Mouse (Mus musculus) heart, postnatal 4 days (tissue): ENCODE data around the gene Olfr1152. TPM values are rescaled to one million over a fixed set of nuclear protein-coding genes. Genes with fewer than 3 reads are reported as not detected.

Source experiments
- DNase-seq: peaks from one replicate; pipeline ENCODE4 v3.0.0; 2021
- total RNA-seq, 2 experiments: library from RNA; stranded (reverse); gene quantifications; 2 replicates each; pipeline ENCODE4 v1.2.3; 2021

Olfr1152 gene
- total RNA-seq = not detected

- no peak for DNase-seq
These were observed at the start of gene Olfr1152 for GRCm38 (mm10) chr2:87866192-87866591. TSS of gene Olfr1152 (plus strand) at chr2:87866492.

- no peak for DNase-seq
These were observed 36.1 kb upstream of the Olfr1152 start, which contains the start of gene Olfr1148 for GRCm38 (mm10) chr2:87830233-87830632. TSS of gene Olfr1148 (plus strand) at chr2:87830533.

GRCm38 (mm10) chr2:87843693-87844092, 22.6 kb upstream of the Olfr1152 start, which contains the start of gene Olfr1150-ps1:
TSS of gene Olfr1150-ps1 (plus strand) at chr2:87843993.
- no peak for DNase-seq

- no peak for DNase-seq
These were observed 10.7 kb upstream of the Olfr1152 start, which contains the start of gene Olfr1151 for GRCm38 (mm10) chr2:87855562-87855961. TSS of gene Olfr1151 (plus strand) at chr2:87855862.

- DNase-seq = no peak
These were observed 28.4 kb downstream of the Olfr1152 start, which contains the start of gene Olfr1153 for GRCm38 (mm10) chr2:87894662-87895061. TSS of gene Olfr1153 (plus strand) at chr2:87894962.

- no peak for DNase-seq
These were observed 38.8 kb downstream of the Olfr1152 start, which contains the start of gene Olfr1154 for GRCm38 (mm10) chr2:87905066-87905465. TSS of gene Olfr1154 (minus strand) at chr2:87905166.

Other genes with a start within 250 kb of the Olfr1152 start
- not detected for gene Olfr1131, start 239.4 kb upstream of the Olfr1152 start, total RNA-seq
- gene Olfr1132, start 229.0 kb upstream of the Olfr1152 start, total RNA-seq = not detected
- gene Olfr1133, start 219.1 kb upstream of the Olfr1152 start, total RNA-seq = not detected
- gene Olfr1134, start 208.0 kb upstream of the Olfr1152 start, total RNA-seq = not detected
- gene Olfr1135, start 192.8 kb upstream of the Olfr1152 start, total RNA-seq = not detected
- not detected for gene Olfr1136, start 172.5 kb upstream of the Olfr1152 start, total RNA-seq
- not detected for gene Olfr1137, start 153.3 kb upstream of the Olfr1152 start, total RNA-seq
- not detected for gene Olfr1138, start 126.5 kb upstream of the Olfr1152 start, total RNA-seq
- not detected for gene Olfr1140, start 122.7 kb upstream of the Olfr1152 start, total RNA-seq
- gene Olfr1141, start 112.5 kb upstream of the Olfr1152 start, total RNA-seq = not detected
- gene Olfr152, start 87.0 kb upstream of the Olfr1152 start, total RNA-seq = not detected
- gene Olfr1143, start 65.9 kb upstream of the Olfr1152 start, total RNA-seq = not detected
- not detected for gene Olfr1145, start 56.7 kb upstream of the Olfr1152 start, total RNA-seq
- gene Olfr1148, start 36.0 kb upstream of the Olfr1152 start, total RNA-seq = not detected
- gene Olfr1150-ps1, start 22.5 kb upstream of the Olfr1152 start, total RNA-seq = not detected
- not detected for gene Olfr1151, start 10.6 kb upstream of the Olfr1152 start, total RNA-seq
- gene Olfr1153, start 28.5 kb downstream of the Olfr1152 start, total RNA-seq = not detected
- not detected for gene Olfr1154, start 38.7 kb downstream of the Olfr1152 start, total RNA-seq
- gene Olfr1155, start 78.6 kb downstream of the Olfr1152 start, total RNA-seq = not detected
- gene Olfr1156, start 86.6 kb downstream of the Olfr1152 start, total RNA-seq = not detected
- gene Olfr1157, start 101.8 kb downstream of the Olfr1152 start, total RNA-seq = not detected
- not detected for gene Olfr74, start 108.2 kb downstream of the Olfr1152 start, total RNA-seq
- gene Olfr1158, start 123.6 kb downstream of the Olfr1152 start, total RNA-seq = not detected
- not detected for gene Olfr1160, start 141.8 kb downstream of the Olfr1152 start, total RNA-seq
- gene Olfr1161, start 156.3 kb downstream of the Olfr1152 start, total RNA-seq = not detected
- gene Olfr73, start 171.2 kb downstream of the Olfr1152 start, total RNA-seq = not detected
- gene Olfr1162, start 184.6 kb downstream of the Olfr1152 start, total RNA-seq = not detected
- not detected for gene Olfr1163, start 205.3 kb downstream of the Olfr1152 start, total RNA-seq
- gene Olfr1164, start 227.5 kb downstream of the Olfr1152 start, total RNA-seq = not detected